Mouse (Mus musculus) megakaryocyte, embryonic 14.5 days (primary cell): ENCODE measurements around the gene Fbxl17.

Experiments
- FLI1 ChIP-seq: IDR thresholded peaks from 2 replicates; pipeline ENCODE4 v1.6.1; 2012; ENCODE audit warnings: low read length, inconsistent platforms, mixed read lengths
- GATA1 ChIP-seq: IDR thresholded peaks from 3 replicates; pipeline ENCODE4 v1.6.1; 2012; ENCODE audit warnings: mixed read lengths, low read length, inconsistent platforms, borderline replicate concordance

- TF ChIP-seq FLI1 = no peak
- TF ChIP-seq GATA1 = no peak
Measured at GRCm38 (mm10) chr17:63217016-63217415, 282.8 kb downstream of the Fbxl17 start.
